Comparison of ENCODE assay signal across 21 mouse cellular contexts in the genomic region with DNA sequence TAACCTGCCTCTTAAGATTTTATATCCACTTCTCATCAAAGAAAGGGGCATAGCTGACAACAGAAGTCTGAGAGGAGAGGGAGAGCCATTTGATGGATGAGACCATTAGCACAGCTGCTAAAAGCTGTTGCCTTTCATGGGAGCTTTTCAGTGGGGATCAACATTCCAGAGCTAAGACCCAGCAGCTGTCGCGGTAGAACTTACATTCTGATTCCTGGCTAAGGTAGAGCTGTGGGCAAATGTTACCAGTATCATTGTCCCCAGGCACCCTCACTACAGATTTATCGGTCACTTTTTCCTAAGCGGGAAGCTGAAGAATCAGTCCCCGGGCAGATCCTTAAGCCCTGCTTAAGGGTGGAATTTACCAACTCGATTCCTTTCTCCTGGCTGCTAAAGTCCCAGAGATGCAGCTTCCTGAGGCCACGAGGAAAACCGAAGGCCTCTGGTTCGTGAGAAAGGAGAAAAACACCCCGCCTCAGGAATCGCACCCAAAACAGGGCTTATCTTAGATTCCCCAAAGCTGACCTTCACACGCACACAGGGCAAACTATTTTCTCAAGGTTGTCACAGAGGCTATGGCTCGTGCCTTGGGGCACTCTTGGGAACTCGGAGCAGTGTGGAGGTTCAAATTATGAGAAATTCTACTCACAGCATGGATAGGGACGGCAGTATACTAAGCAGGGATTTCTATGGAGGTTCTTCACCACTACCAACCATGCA. TPM values are rescaled to one million over a fixed set of nuclear protein-coding genes. Genes with fewer than 3 reads are reported as not detected.
DNase-seq lines count a peak whose midpoint lies in the region; ATAC-seq and TF ChIP-seq lines count a peak whose summit lies in the region.
"Had no signal": no experiment of that assay in that cellular context is flagged by ENCODE, and none has a peak within 500 bp of the region (broad histone marks: within the 10 kb centered on the region; RNA-seq: fewer than 3 reads in every experiment).

No protein-coding gene starts in this region.

- H3K27ac ChIP-seq in stomach, embryonic 14.5 days (ENCODE audit: low read length) = peak overlapping the region; percentile 3; the same call in 1 of the 2 replicates
- no peak overlapping the region for H3K27ac ChIP-seq in stomach, postnatal 0 days (replicated peaks)
- H3K27ac ChIP-seq in embryonic facial prominence, embryonic 15.5 days (replicated peaks) = no peak overlapping the region
- H3K27ac ChIP-seq: limb, embryonic 15.5 days; macrophage had no signal

- H3K4me1 ChIP-seq in stomach, embryonic 14.5 days (ENCODE audit: control insufficient read depth, insufficient read depth, low read length) = 0 out of 2 replicates have a peak, but pooled peaks cover 5% of the 10 kb centered on the region
- no peaks in the 10 kb centered on the region for H3K4me1 ChIP-seq in stomach, postnatal 0 days (replicated peaks; ENCODE audit: control insufficient read depth, insufficient read depth)
- H3K4me1 ChIP-seq in embryonic facial prominence, embryonic 15.5 days = no peaks in the 10 kb centered on the region

- H3K9me3 ChIP-seq in stomach, embryonic 14.5 days (ENCODE audit: control insufficient read depth, low read depth, low read length) = no peaks in the 10 kb centered on the region
- H3K9me3 ChIP-seq in stomach, postnatal 0 days (ENCODE audit: control insufficient read depth, low read length) = no peaks in the 10 kb centered on the region
- no peaks in the 10 kb centered on the region for H3K9me3 ChIP-seq in embryonic facial prominence, embryonic 15.5 days (replicated peaks)
- H3K9me3 ChIP-seq: limb, embryonic 15.5 days had no signal

- no peaks in the 10 kb centered on the region for H3K27me3 ChIP-seq in stomach, embryonic 14.5 days (ENCODE audit: control insufficient read depth, insufficient read depth, low read length)
- H3K27me3 ChIP-seq in stomach, postnatal 0 days (ENCODE audit: control insufficient read depth, insufficient read depth, low read length) = no peaks in the 10 kb centered on the region
- no peaks in the 10 kb centered on the region for H3K27me3 ChIP-seq in embryonic facial prominence, embryonic 15.5 days
- H3K27me3 ChIP-seq: limb, embryonic 15.5 days had no signal

- TF ChIP-seq EP300 in stomach, postnatal 0 days (optimal IDR thresholded peaks at IDR 0.05) = no peak

- H3K4me2 ChIP-seq in stomach, embryonic 14.5 days (replicated peaks; ENCODE audit: low read depth, low read length) = no peak overlapping the region
- no peak overlapping the region for H3K4me2 ChIP-seq in stomach, postnatal 0 days (replicated peaks; ENCODE audit: low read depth)
- no peak overlapping the region for H3K4me2 ChIP-seq in embryonic facial prominence, embryonic 15.5 days (replicated peaks)
- H3K4me2 ChIP-seq: limb, embryonic 15.5 days had no signal

- no peaks in the 10 kb centered on the region for H3K36me3 ChIP-seq in stomach, embryonic 14.5 days (ENCODE audit: control insufficient read depth, insufficient read depth, low read length)
- no peaks in the 10 kb centered on the region for H3K36me3 ChIP-seq in stomach, postnatal 0 days (ENCODE audit: control insufficient read depth, insufficient read depth, low read length)
- no peaks in the 10 kb centered on the region for H3K36me3 ChIP-seq in embryonic facial prominence, embryonic 15.5 days
- H3K36me3 ChIP-seq: limb, embryonic 15.5 days had no signal

- no peak overlapping the region for H3K9ac ChIP-seq in stomach, embryonic 14.5 days (replicated peaks; ENCODE audit: low read depth, low read length)
- no peak overlapping the region for H3K9ac ChIP-seq in stomach, postnatal 0 days (ENCODE audit: low read length)
- no peak overlapping the region for H3K9ac ChIP-seq in embryonic facial prominence, embryonic 15.5 days
- H3K9ac ChIP-seq: limb, embryonic 15.5 days had no signal

- ATAC-seq in stomach, embryonic 14.5 days (ENCODE audit: insufficient number of reproducible peaks, insufficient read depth, low FRiP score, low read depth) = no peak
- no peak for ATAC-seq in stomach, postnatal 0 days (ENCODE audit: low FRiP score, low TSS enrichment)
- ATAC-seq in embryonic facial prominence, embryonic 15.5 days (ENCODE audit: insufficient number of reproducible peaks, low FRiP score, low TSS enrichment, low read depth) = peak; percentile 57; the same call in 1 of the 2 replicates
- ATAC-seq: forebrain, embryonic 16.5 days had no signal

- no peak overlapping the region for H3K4me3 ChIP-seq in stomach, embryonic 14.5 days (ENCODE audit: low read depth, low read length)
- H3K4me3 ChIP-seq in stomach, postnatal 0 days (ENCODE audit: low read depth, low read length) = no peak overlapping the region
- H3K4me3 ChIP-seq in embryonic facial prominence, embryonic 15.5 days (replicated peaks) = no peak overlapping the region
- H3K4me3 ChIP-seq: limb, embryonic 15.5 days had no signal

- TF ChIP-seq CTCF in stomach, postnatal 0 days (IDR thresholded peaks at IDR 0.05; ENCODE audit: low read depth) = no peak

- WGBS in stomach, embryonic 14.5 days = 25% methylated on average over 15 of the region's 15 CpGs
- 28% methylated on average over 15 of the region's 15 CpGs for WGBS in stomach, postnatal 0 days
- 39% methylated on average over 15 of the region's 15 CpGs for WGBS in embryonic facial prominence, embryonic 15.5 days

- DNase-seq in heart, postnatal 10 days = peak; percentile 2
- DNase-seq in heart, postnatal 4 days = no peak
- no peak for DNase-seq in stomach, postnatal 0 days (ENCODE audit: low spot score)
- no peak for DNase-seq in urinary bladder, adult 18-20 months (ENCODE audit: low spot score in 2 of 2)
- no peak for DNase-seq in cerebellum, postnatal 25 days
- DNase-seq in spleen, adult 18-20 months = no peak
- DNase-seq: cerebellum, adult 9-11 months; gastrocnemius, postnatal 10 days; heart, postnatal 36 days; kidney, adult 9 months; lung, adult 2 months; right cerebral cortex, postnatal 14 days; thymus, adult 2 months had no signal

- intact Hi-C loops in heart, postnatal 10 days (cut with DNase I) = no loop called here

RNA-seq across cellular contexts. Expression of a gene that starts 7.6 kb away (rescaled TPM):
- under 1 TPM in 1 of 2 experiments, not detected in 1; 0.05 TPM for total RNA-seq in heart, postnatal 10 days (2021)
- total RNA-seq in heart, postnatal 4 days (2021) = under 1 TPM in 1 of 2 experiments, not detected in 1; 0.07 TPM
- polyA plus RNA-seq in stomach, embryonic 14.5 days (2014; fragmentation: Nextera tagmentation; extraction: Ambion mirVana) = 0.27 TPM in 1 of 2 replicates, not detected in the other
- polyA plus RNA-seq in stomach, postnatal 0 days (2015; fragmentation: Nextera tagmentation; extraction: Ambion mirVana) = not detected in 2 replicates
- polyA plus RNA-seq in embryonic facial prominence, embryonic 15.5 days (2015; fragmentation: Nextera tagmentation; extraction: Ambion mirVana) = 0.08 and 0.11 TPM in 2 replicates
- total RNA-seq: adrenal gland, postnatal 36 days; heart, postnatal 36 days; monocyte, adult 5-6 weeks had no signal
- polyA plus RNA-seq: C2C12; forebrain, embryonic 16.5 days; macrophage had no signal

RNA-seq across cellular contexts. Expression of a gene that starts 37.0 kb away (rescaled TPM):
- total RNA-seq in heart, postnatal 10 days (2021) = under 1 TPM; 0.40 to 0.67 TPM
- total RNA-seq in heart, postnatal 4 days (2021) = 10 to 100 TPM in 1 of 2 experiments, 1 to 10 TPM in 1; 3.0 to 17.6 TPM
- polyA plus RNA-seq in stomach, embryonic 14.5 days (2014; fragmentation: Nextera tagmentation; extraction: Ambion mirVana) = 0.38 and 0.70 TPM in 2 replicates
- polyA plus RNA-seq in stomach, postnatal 0 days (2015; fragmentation: Nextera tagmentation; extraction: Ambion mirVana) = 0.24 and 0.38 TPM in 2 replicates
- 55.8 and 79.6 TPM in 2 replicates for polyA plus RNA-seq in embryonic facial prominence, embryonic 15.5 days (2015; fragmentation: Nextera tagmentation; extraction: Ambion mirVana)
- total RNA-seq: adrenal gland, postnatal 36 days; monocyte, adult 5-6 weeks had no signal
- polyA plus RNA-seq: C2C12, macrophage had no signal

Comparison
In these comparisons a context has a peak if more than half of its experiments do, and no peak if none do; other contexts are left out.
1. DNase-seq: peak in heart, postnatal 10 days (2 of 2); none in heart, postnatal 4 days (single experiment), stomach, postnatal 0 days (single experiment), urinary bladder, adult 18-20 months (0 of 2), cerebellum, postnatal 25 days (0 of 2) and spleen, adult 18-20 months (0 of 2).
2. RNA of a gene that starts 37.0 kb away (polyA plus RNA-seq): 55.8 to 79.6 TPM in embryonic facial prominence, embryonic 15.5 days; 0.38 to 0.70 TPM in stomach, embryonic 14.5 days and 0.24 to 0.38 TPM in stomach, postnatal 0 days; every median in the first group is over 10 times any median in the second.